Mouse (Mus musculus) retina, embryonic 14.5 days (tissue): Measurements from ENCODE around the gene Lsamp.

Source experiments
- DNase-seq: peaks from one replicate; pipeline ENCODE4 v3.0.0-alpha.2; 2015; ENCODE audit warnings: low spot score

The Lsamp gene

DNA sequence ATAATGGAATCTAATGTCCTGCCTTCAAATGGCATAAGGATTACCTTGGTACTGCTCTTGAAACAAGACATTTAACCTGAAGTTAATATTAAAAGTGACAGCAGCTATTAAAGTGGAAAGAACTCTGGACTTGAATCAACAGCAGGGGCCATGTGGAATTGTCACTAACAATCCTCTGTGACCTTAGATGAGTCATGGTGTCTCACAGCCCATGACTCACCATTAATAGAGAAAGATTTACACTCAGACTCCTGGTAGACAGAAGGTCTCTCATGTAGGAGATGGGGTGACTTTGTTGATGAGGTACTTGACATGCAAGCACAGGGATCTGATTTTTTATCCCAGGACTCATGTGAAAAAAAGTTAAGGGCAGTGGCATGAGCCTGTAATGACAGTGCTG, 701.4 kb downstream of the Lsamp start:
- no peak for DNase-seq

DNA sequence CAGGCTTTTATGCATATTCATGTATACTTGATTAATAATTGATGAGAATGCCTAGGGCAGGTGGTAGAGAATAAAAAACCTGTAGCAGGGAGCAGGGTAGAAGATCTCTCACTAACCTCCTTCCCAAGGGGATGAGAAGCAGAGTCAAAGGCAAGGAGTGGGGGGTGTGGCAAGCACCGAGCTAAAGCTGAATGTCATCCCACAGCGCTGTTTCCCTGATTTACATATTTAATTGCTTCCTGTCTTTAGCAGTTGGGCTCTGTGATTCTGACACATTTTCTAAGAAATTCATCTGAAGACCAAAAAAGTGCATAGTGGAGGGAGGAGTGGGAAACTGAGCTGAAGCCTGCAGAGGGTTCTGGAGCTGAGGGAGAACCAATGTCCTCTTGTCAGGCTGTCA, 708.1 kb downstream of the Lsamp start:
- DNase-seq: no peak

DNA sequence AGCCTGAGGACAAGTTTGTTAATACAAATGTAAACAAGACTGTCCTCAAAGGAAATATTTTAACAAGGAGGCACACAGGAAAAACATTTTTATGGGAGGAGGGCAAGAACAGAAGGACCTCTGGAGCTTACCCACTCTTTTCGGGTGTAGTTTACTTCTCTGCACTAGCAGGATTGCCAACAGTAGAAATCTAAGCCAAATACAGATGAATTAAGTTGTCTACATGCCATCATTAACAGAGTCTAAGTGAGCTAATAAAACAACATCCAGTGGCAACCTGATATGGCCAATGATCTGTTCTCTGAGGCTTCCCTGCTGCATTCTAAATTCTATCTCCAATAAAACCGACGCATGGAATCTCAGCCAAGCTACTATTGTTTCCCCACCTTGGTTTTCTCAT, 713.1 kb downstream of the Lsamp start:
- DNase-seq: no peak

DNA sequence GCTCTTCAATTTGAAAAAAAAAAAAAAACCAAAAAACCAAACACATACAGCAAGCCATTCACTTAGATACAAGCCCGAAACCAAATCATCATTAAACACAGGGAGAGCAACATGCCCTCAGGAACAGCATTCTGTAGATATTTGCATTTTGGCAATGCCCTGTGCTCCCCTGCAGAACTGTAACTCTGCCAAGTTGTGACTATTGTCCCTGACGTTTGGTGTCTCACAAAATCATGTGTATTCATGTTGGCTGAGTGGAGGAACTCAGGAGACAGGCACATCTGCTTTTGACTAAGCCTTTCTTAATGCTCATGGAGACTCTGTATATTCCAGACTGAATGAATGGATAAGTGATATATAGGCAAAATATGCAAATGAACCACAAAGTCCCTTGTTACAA, 724.4 kb downstream of the Lsamp start:
- DNase-seq: no peak

DNA sequence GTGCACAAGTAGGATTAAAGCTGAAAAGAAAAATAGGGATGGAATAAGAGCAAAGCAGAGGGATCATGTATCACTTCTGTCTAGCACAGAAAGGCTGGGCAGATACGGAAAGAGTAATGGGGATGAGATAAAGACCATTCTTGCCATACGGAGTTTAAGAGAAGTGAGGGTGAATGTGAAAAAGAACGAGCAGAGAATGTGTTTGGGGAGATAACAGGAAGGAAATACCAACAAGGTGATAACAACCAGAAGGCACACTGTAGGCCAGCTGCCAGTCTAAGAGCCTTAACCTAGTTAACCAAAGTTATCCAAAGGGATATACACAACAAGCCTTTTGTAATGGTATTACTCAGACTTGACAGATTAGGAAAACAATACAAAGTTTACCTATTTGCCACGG, 725.4 kb downstream of the Lsamp start:
- no peak for DNase-seq

DNA sequence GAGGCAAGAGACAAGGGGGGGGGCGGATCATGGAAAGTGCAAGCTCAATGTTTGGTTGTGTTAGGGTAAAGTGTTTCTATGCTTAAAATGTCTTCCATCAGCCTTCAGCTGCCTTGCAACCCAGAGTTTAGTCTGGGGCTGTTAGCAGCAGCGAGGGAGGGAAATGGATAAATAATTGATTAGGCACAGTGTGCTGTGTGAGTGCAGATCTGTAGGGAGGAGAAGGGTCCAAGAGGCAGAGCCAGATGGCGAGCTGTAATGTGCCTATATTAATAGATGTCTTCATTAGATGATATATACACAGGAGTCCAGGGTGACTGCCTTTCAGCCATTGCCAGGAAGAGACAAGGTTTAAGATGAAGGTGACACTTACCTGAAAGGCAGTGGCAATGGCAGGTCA, 725.9 kb downstream of the Lsamp start:
- DNase-seq: peak; percentile 62

DNA sequence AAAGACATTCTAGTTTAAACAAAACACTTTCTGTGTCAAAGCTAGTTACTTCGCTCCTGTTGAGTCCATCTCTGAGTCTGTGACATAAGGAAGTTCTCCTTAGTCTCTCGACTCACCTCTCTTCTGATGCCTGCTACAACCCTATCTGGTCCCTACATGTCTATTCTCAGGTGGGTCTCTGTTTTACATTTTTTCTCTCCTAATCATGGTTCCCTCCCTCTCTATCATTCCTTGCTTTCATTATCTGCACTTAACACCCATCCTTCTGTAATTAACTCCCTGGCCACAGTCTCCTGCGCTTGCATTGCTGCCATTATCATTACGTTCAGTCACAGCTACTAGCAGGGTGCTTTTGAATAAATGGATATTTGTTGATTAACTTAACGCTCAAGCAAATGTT, 726.3 kb downstream of the Lsamp start:
- no peak for DNase-seq

DNA sequence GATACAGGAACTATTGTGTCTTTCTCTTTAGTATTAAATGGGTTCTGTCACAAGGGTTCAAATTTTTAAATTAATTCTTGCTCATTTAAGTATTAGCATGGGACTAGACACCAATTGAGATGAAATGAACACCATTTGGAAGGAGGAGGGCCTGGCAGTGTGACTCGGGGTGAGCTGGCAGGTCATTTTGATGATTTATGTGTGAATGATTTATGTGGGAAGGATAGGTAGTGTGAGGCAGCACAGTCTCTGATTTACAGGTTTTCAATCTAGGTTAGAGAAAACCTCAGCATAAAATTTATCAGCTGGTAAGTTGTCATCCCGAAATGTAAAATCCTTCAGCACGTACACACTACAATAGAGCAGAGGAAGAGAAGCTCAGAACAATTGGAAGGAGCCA, 729.6 kb downstream of the Lsamp start:
- DNase-seq: no peak

DNA sequence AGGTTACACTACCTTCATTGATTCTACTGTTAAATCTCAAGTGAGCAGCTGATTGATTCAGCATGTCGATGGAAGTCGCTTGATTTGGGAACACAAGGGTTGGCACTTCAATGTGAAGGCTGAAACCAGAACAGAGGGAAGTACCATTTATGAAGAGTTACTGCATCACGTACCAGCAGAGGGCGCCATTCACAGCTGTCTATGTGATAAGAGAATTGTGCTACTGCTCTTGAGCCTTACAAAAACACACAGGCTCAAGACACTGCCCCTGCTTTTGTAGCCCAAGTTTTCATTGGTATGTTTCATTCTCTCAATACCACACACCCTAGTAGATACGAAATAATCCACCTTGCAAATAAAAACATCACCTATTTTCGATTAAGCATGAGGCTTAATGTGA, 754.9 kb downstream of the Lsamp start:
- peak; percentile 86 for DNase-seq

DNA sequence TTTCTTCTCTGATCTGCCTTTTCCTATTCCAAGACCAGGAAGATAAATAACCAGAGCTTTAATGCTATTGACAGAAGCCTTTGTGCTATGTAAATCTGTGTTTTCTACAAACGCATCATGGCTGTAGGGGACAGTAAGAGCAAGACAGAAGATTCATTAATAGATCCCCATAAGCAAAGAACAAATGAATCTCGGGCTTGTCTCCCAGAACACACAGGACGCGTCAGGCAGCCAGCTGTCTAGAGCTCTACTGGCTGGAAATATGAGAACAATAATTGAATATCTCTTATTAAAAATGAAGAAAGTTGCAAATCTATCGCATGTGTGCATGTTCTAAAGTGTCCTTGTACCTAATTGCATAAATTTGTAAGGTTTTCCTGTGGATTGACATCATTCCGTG, 755.6 kb downstream of the Lsamp start:
- DNase-seq: peak; percentile 6

DNA sequence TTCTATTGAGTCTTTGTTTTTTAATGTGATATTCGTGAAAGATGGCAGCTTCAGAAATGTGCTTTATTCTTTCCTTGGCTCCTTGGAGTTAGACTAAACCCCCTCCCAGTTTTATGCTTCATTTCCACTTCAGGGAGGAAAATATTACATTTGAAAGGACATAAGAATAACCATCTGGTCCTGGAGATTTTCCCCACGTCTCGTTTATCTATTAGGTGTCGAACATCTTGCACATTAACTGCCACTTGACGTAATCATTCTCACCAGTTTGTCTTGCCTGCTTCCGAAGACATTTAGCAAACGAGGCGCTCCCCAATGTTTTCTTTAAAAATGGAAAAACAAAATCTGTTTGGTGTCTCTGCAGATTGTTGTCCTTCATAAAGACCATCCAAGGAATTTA, 756.1 kb downstream of the Lsamp start:
- peak; percentile 1 for DNase-seq

DNA sequence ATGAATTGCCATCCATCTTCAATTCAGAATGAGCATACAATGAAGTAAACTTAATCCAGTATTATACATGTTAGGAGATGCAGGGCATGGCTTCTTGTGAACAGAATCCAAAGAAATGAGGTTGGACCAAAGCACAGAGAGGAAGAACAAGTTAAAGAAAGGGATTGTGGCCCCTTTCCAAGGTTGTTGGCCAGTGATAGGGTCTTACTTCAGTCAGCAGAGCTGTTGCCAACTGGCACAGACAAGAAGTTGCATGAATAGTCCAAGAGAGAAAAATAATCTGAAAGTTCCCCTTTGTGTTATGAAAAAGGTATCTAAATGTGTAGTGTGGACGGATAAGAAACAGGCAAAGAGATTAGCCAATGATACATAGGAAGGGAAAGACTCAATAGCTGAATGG, 843.0 kb downstream of the Lsamp start:
- DNase-seq: no peak

DNA sequence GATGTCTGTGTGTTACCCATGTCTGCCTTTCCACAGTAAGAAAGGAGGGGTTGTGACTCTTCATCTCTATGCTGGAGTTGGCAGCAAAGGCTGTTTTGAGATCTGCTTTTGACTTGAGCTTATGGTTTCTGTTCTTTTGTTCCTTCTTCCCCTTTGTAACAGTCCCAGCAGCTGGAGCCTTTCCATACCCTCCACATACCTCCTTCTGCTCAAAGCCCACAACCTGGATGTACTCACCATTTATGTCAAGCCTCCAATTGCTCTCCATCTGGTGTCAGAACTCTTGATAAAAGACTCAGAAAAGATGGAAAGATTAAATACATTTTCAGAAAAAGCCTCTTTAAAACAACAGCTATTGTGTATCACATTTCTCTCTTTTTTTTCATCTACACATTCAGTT, 847.4 kb downstream of the Lsamp start:
- DNase-seq: no peak

DNA sequence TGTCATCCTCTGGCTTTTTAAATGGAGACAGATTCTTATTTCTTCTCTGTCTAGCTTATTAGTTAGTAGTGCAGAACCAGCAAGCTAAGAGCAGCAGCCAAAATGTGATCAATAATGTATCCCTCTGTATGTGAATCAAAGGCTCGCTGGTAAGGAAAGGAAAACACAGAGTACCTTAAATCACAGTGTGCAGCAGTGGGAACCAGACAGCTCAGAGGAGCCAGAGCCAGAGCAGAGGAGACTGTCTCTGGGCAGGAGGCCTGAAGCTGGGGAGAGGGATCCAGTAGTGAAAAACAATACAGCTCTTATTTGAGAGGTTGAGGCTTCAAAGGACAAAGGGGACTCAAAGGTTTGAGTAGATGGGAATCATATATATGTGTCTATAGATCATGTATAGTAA, 857.6 kb downstream of the Lsamp start:
- no peak for DNase-seq

DNA sequence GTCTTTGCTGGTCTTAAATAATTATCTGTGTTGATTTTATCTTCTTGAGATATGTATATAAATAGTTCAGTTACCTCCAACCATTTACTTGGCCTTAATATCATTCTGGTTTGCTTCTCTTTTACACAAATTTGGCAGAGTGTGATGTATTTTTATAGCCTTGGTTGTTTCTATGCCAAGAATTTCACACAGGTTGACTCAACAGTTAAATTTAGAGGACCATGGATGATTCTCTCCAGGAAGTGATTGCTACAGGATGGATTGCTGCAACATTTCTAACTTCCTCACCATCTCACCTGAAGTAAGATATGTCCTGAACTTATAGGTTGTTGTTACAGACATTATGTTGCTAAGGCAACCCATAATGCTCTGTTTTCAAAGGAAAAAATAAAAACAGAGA, 882.6 kb downstream of the Lsamp start:
- DNase-seq: no peak

DNA sequence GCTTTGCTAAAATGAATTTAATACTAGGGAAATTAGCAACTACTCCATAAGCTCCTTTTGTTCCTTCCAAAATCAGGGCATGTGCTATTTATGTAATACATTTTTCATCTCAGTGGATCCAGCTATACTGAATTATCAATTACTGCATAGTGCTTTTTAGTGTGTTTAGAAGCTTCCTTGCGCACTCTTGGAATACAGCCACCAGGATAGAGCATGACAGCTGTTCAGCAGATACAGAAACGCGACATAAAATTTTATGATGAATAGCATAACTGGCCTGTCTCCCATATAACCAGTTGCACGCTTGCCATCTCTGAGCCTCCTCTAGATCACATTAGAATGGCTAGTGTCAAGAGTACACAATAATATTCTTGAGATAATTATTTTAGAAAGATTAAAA, 894.1 kb downstream of the Lsamp start:
- DNase-seq: no peak

DNA sequence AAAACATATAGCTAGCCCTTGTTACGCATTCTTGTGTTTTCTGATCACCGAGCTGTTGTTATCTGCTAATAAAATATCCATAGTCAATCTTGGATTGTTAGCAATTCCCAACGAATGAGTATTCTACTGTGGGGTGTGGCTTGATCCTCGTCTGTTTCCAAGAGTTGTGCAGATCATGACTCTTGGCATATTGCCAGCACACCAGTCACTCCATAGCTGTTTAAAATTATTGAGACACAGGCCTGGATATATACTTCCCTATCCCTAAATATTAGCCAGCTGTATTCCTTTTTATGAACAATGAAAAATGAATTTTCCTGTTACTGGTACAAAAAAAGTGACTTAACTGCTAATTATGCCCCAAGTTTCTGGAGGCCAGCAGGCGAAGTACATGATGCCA, 897.8 kb downstream of the Lsamp start:
- DNase-seq: no peak

DNA sequence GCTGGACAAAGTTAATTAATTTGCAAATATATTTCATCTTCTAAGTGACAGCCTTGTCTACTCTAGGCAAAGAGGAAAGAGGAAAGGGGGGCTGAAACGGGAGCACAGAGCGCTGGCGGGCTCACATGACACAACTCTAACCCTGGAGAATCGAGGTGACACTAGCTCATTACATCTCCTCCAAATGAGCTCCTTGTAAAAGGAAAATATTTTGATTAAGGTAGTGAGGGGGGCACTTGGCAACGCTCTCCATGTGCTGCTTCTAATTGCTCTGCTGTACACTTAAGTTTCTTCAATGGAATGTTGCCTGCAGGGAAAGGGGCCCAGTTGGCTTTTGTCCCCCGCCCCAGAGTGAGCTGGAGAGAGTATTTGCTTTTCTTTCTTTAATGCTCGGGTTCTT, 907.2 kb downstream of the Lsamp start:
- peak; percentile 47 for DNase-seq

DNA sequence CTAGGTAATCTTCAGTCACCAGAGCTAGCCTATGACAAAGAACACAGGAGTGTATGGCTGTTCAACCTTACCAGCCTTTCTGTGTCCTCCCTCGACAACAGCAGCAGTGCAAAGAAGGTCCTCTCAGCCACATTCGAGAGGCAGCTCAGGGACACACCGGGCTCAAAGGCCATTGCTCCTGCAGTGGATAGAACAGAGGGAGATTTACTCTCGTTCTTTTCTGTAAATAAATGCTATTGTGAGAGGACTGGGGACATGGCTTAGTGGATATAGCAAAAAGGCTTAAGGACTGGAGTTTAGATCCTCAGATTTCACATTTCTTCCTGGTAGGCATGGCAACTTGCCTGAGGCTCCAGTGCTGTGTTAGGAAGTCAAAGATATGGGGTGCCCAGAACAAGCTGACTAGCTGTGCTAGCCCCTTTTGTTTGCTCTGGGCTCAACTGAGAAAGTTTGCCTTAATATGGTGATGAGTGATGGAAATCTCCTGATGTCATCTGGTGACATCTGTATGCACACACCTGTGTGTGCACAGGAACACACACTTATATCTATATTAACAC, 913.7 kb downstream of the Lsamp start:
- DNase-seq: no peak

DNA sequence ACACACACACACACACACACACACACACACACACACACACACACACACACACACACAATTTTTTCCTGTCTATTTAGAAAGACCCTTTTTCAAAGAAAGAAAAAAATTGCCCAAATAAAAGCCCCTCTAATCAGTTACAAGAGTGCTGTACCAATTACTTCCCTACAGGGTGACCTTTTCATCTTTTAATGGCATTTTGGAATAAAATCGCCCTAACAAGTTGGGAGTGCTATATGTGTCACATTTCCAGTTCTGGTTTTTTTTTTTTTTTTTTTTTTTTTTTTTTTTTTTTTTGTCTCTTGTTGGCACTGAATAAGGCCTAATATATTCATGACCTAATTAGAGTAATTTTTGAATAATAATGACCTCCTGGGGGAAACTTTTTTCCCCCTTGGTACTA, 923.7 kb downstream of the Lsamp start:
- no peak for DNase-seq

DNA sequence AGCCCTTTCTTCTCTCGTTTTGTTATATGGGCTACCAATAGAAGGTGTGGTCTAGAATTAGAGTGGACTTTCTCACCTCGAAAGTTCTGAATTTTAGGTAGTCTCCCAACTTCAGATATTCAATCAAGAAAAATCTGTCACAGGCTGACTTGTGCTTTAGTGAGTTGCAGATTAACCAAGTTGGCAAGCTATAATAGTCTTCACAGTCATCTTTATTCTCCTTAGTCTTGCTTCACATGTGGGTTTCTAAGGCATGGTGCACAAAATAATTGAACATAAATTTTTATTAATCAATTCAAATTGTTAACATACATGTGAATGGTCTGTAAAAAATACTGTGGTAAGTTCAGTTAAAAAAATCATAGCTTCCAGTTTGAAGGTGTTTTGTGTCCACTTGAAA, 930.0 kb downstream of the Lsamp start:
- DNase-seq: no peak

DNA sequence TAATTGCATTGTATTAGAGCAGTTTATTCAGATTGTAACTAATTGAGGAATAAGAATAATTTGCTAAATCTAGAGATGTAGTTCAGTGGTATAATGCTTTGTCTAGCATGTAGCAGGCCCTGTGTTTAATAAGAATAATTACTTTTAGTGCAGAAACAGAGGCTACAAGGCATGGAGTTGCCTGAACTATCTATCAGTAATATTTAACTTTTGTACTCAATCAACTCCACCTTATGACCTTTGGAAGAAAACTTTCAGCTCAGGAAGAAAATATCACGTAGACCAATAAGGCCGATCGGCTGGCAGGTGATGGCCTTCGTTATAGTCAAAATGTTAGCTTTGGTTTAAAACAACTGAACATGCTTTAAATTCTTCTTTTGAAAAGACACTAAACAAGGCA, 946.4 kb downstream of the Lsamp start:
- DNase-seq: no peak

DNA sequence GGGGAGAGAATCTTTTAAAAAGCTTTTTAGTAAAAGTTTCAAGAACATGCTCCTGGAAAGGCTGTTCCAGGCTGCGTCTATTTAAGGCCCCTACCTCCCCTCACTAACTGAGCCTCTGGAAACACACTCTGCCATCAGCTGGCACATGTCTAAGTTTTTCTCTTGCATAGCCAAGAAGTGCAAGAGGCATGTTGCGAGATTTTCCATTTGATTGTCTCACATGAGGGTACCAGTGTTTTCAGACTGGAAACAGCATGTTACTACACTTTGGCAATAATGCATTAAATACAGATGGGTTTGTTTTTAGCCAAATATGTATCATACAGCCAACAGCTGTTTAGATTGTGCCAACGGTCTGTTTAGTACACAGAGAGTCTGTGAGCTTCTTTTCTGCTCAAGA, 958.1 kb downstream of the Lsamp start:
- DNase-seq: no peak

DNA sequence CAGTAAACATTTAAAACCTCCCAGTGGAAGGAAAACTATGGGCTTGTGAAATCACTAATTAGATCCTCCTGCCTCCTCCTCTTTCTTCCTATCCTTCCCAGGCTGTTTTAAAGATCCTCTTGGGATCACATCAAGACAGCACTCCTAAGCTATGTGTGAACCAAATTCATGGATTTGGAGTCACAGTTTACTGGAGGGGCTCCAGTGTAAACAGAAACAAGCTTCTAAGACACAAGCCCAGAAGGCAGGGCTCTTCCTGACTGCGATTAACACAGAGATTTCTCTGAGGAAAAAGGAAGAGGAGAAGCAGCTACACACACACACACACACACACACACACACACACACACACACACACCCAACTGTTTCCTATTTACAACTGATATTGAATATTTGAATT, 961.7 kb downstream of the Lsamp start:
- no peak for DNase-seq

DNA sequence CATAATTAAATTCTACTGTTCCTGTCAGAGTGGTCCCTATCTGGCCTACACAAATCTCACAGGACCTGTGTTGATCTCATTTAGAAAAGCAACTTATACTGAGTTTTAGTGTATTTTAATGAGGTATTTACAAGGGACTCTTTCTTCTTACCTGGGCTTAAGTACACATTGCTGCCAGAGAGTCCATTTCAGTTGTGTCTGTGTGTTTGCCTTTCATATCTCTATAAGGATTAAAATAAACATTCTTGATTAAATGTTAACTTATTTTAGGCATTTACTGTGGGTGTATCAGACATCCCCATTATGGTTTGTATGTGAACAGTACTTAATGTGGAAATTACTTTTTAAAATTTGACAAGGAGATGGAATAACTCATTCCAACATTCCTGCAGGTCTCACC, 963.9 kb downstream of the Lsamp start:
- DNase-seq: no peak
